In the genomic region with DNA sequence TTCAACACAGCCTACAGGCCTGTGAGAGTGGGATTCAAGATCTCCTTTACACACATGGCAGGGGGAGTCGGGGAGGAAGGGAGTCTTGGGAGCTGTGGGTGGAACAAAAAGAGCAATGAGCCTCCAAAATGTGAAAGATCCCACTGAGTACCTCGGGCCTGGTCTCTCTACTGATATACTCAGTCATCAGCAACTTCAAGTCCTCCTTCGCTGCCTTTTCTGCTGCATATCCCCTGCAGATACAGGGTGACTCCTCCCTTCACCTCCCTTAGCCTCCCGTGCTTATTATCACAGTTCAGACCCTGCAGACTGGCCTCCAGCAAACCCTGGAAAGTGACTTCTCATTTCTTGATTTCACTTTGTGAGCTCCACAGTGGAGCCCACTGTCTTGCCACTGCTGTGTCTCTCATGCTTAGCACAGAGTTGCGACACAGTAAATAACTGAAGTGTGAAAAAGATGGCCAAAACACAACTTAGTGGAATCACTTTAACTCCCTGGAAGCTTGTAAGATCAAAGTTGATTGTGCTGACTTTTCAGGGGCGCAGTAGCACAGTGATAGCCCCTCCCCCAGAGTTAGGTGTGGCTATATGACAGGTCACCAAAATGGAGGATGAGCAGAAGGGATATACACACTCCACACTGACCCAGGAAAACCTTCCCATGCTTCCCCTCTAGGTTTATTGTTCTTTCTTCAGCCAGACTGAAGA, we compare ENCODE assay signal across 16 mouse cellular contexts.
A peak's percentile ranks its signal among the peaks of the same experiment; 100 is the strongest.
DNase-seq lines count a peak whose midpoint lies in the region; ATAC-seq and TF ChIP-seq lines count a peak whose summit lies in the region.
"Had no signal": no experiment of that assay in that cellular context is flagged by ENCODE, and none has a peak within 500 bp of the region (broad histone marks: within the 10 kb centered on the region; RNA-seq: fewer than 3 reads in every experiment).

No protein-coding gene starts in this region.

- TF ChIP-seq CTCF in gastrocnemius, adult 2 months (IDR thresholded peaks at IDR 0.05) = no peak
- TF ChIP-seq CTCF in heart, postnatal 0 days (IDR thresholded peaks at IDR 0.05; ENCODE audit: low read depth) = no peak

- H3K4me1 ChIP-seq in heart, postnatal 0 days (ENCODE audit: control insufficient read depth, insufficient read depth) = peaks cover 36% of the 10 kb centered on the region
- peaks cover 32% of the 10 kb centered on the region for H3K4me1 ChIP-seq in lung, embryonic 16.5 days (replicated peaks; ENCODE audit: control insufficient read depth, insufficient read depth, low read length)
- H3K4me1 ChIP-seq in liver, embryonic 12.5 days = peaks cover 9% of the 10 kb centered on the region; the same call in 1 of the 2 replicates
- H3K4me1 ChIP-seq: midbrain, embryonic 12.5 days had no signal

- intact Hi-C loops in gastrocnemius, adult 2 months (cut with DNase I) = loop anchor here (5.0 kb wide), 1 partner anchor 69 kb away; no protein-coding TSS in a partner anchor
- intact Hi-C loops in gastrocnemius, postnatal 36 days (cut with DNase I) = no loop called here

- no peaks in the 10 kb centered on the region for H3K27me3 ChIP-seq in heart, postnatal 0 days (ENCODE audit: control insufficient read depth, insufficient read depth, low read length)
- H3K27me3 ChIP-seq in lung, embryonic 16.5 days (ENCODE audit: control insufficient read depth, insufficient read depth, low read depth, low read length) = no peaks in the 10 kb centered on the region
- no peaks in the 10 kb centered on the region for H3K27me3 ChIP-seq in liver, embryonic 12.5 days (replicated peaks)
- H3K27me3 ChIP-seq: CH12.LX; forebrain, embryonic 15.5 days; limb, embryonic 13.5 days; midbrain, embryonic 12.5 days had no signal

- no peak for ATAC-seq in heart, postnatal 0 days (ENCODE audit: insufficient read depth, low read depth)
- ATAC-seq in lung, embryonic 16.5 days (ENCODE audit: low read depth) = peak; percentile 8; the same call in 1 of the 2 replicates
- peak; percentile 27; the same call in 1 of the 2 replicates for ATAC-seq in liver, embryonic 12.5 days
- ATAC-seq: forebrain, embryonic 15.5 days had no signal

- H3K36me3 ChIP-seq in heart, postnatal 0 days (replicated peaks; ENCODE audit: control insufficient read depth, insufficient read depth, low read length) = no peaks in the 10 kb centered on the region
- H3K36me3 ChIP-seq in lung, embryonic 16.5 days (ENCODE audit: control insufficient read depth, insufficient read depth, low read length) = no peaks in the 10 kb centered on the region; the same call in 1 of the 2 replicates
- no peaks in the 10 kb centered on the region for H3K36me3 ChIP-seq in liver, embryonic 12.5 days
- H3K36me3 ChIP-seq: forebrain, embryonic 15.5 days; hindbrain, embryonic 10.5 days; midbrain, embryonic 12.5 days had no signal

- 55% methylated on average over 6 of the region's 6 CpGs for WGBS in heart, postnatal 0 days
- WGBS in lung, embryonic 16.5 days = 56% methylated on average over 6 of the region's 6 CpGs
- WGBS in liver, embryonic 12.5 days (ENCODE audit: insufficient replicate concordance) = 50% methylated on average over 6 of the region's 6 CpGs

- no peak for DNase-seq in gastrocnemius, adult 2 months
- no peak for DNase-seq in gastrocnemius, postnatal 36 days
- no peak for DNase-seq in heart, postnatal 0 days (ENCODE audit: low spot score)
- no peak for DNase-seq in heart, postnatal 4 days
- no peak for DNase-seq in lung, postnatal 14 days
- DNase-seq in urinary bladder, postnatal 4 days (ENCODE audit: low spot score in 2 of 2) = no peak
- DNase-seq: right cerebral cortex, postnatal 25 days had no signal

- H3K9ac ChIP-seq in heart, postnatal 0 days (replicated peaks; ENCODE audit: low read depth, low read length) = no peak overlapping the region
- no peak overlapping the region for H3K9ac ChIP-seq in lung, embryonic 16.5 days (ENCODE audit: low read length)
- H3K9ac ChIP-seq in liver, embryonic 12.5 days = no peak overlapping the region
- H3K9ac ChIP-seq: forebrain, embryonic 15.5 days; limb, embryonic 13.5 days; lung, embryonic 14.5 days; midbrain, embryonic 12.5 days had no signal

- peak overlapping the region; percentile 62 for H3K27ac ChIP-seq in gastrocnemius, adult 2 months
- peak overlapping the region; percentile 77 for H3K27ac ChIP-seq in heart, postnatal 0 days (ENCODE audit: low read depth)
- H3K27ac ChIP-seq in lung, embryonic 16.5 days (ENCODE audit: low read length) = 0 out of 2 replicates have a peak overlapping the region, but pooled peaks have one; percentile 1
- no peak overlapping the region for H3K27ac ChIP-seq in liver, embryonic 12.5 days
- H3K27ac ChIP-seq: forebrain, embryonic 15.5 days; hindbrain, embryonic 10.5 days; limb, embryonic 13.5 days; midbrain, embryonic 12.5 days had no signal

- no peak overlapping the region for H3K4me3 ChIP-seq in gastrocnemius, adult 2 months
- H3K4me3 ChIP-seq in heart, postnatal 0 days (ENCODE audit: low read depth, low read length) = no peak overlapping the region
- no peak overlapping the region for H3K4me3 ChIP-seq in lung, embryonic 16.5 days (ENCODE audit: low read length)
- no peak overlapping the region for H3K4me3 ChIP-seq in liver, embryonic 12.5 days
- H3K4me3 ChIP-seq: erythroblast, embryonic 14.5 days; forebrain, embryonic 15.5 days; hindbrain, embryonic 10.5 days; limb, embryonic 13.5 days; midbrain, embryonic 12.5 days had no signal

- H3K4me2 ChIP-seq in heart, postnatal 0 days (ENCODE audit: low read depth, low read length) = no peak overlapping the region
- H3K4me2 ChIP-seq in lung, embryonic 16.5 days (ENCODE audit: low read depth, low read length) = no peak overlapping the region
- H3K4me2 ChIP-seq in liver, embryonic 12.5 days = no peak overlapping the region
- H3K4me2 ChIP-seq: forebrain, embryonic 15.5 days; limb, embryonic 13.5 days; lung, embryonic 14.5 days; midbrain, embryonic 12.5 days had no signal

- TF ChIP-seq EP300 in heart, postnatal 0 days (IDR thresholded peaks at IDR 0.05; ENCODE audit: low read depth) = no peak

- H3K9me3 ChIP-seq in heart, postnatal 0 days (replicated peaks; ENCODE audit: control insufficient read depth, low read length) = no peaks in the 10 kb centered on the region
- no peaks in the 10 kb centered on the region for H3K9me3 ChIP-seq in lung, embryonic 16.5 days (ENCODE audit: control insufficient read depth, low read length)
- no peaks in the 10 kb centered on the region for H3K9me3 ChIP-seq in liver, embryonic 12.5 days (replicated peaks)
- H3K9me3 ChIP-seq: forebrain, embryonic 15.5 days; hindbrain, embryonic 10.5 days; limb, embryonic 13.5 days; midbrain, embryonic 12.5 days had no signal
